Mouse (Mus musculus) lung, embryonic 16.5 days (tissue): ENCODE results near the gene Sh3pxd2a. TPM values are rescaled to one million over a fixed set of nuclear protein-coding genes. Genes with fewer than 3 reads are reported as not detected.

Experiments
- ATAC-seq: fragments of 200-750 bp; cut with Nextera tagmentation; 2 replicates; pipeline ENCODE4 v1.8.0; 2017; ENCODE audit warnings: low read depth, mild to moderate bottlenecking, moderate library complexity
- H3K27ac ChIP-seq: fragments of 300-500 bp; sonication (generic); 2 replicates; pipeline ENCODE4 v1.5.1; 2014; ENCODE audit warnings: mild to moderate bottlenecking, control low read depth, low read length
- H3K27me3 ChIP-seq: fragments of 300-500 bp; sonication (generic); 2 replicates; pipeline ENCODE4 v1.6.1; 2014; ENCODE audit warnings: low read depth, low read length, mixed read lengths; ENCODE audit not compliant: control insufficient read depth, insufficient read depth
- H3K36me3 ChIP-seq: fragments of 300-500 bp; sonication (generic); 2 replicates; pipeline ENCODE4 v1.6.1; 2014; ENCODE audit warnings: low read length; ENCODE audit not compliant: control insufficient read depth, insufficient read depth
- H3K4me1 ChIP-seq: fragments of 300-500 bp; sonication (generic); replicated peaks from 2 replicates; pipeline ENCODE4 v1.6.1; 2014; ENCODE audit warnings: low read length, mixed read lengths; ENCODE audit not compliant: control insufficient read depth, insufficient read depth
- H3K4me2 ChIP-seq: fragments of 300-500 bp; sonication (generic); 2 replicates; pipeline ENCODE4 v1.6.1; 2014; ENCODE audit warnings: low read depth, low read length, control low read depth
- H3K4me3 ChIP-seq: fragments of 300-500 bp; sonication (generic); 2 replicates; pipeline ENCODE4 v1.5.1; 2014; ENCODE audit warnings: mild to moderate bottlenecking, low read length, control low read depth
- H3K9ac ChIP-seq: fragments of 300-500 bp; sonication (generic); 2 replicates; pipeline ENCODE4 v1.6.1; 2014; ENCODE audit warnings: low read length, control low read depth
- H3K9me3 ChIP-seq: fragments of 300-500 bp; sonication (generic); 2 replicates; pipeline ENCODE4 v1.6.1; 2016; ENCODE audit warnings: low read length; ENCODE audit not compliant: control insufficient read depth
- WGBS: fragments of 180-500 bp; shearing (Covaris S2); extraction: QIAGEN DNeasy Blood & Tissue Kit; methylation state at CpG from one replicate; pipeline ENCODE4 v1.1.7; 2014; 5-methylcytosine and 5-hydroxymethylcytosine counted together
- microRNA-seq: library from miRNA; unstranded; fragments of <30 nt; microRNA quantifications from one replicate; pipeline ENCODE4, GENCODE M21; 2016
- polyA plus RNA-seq: library from polyadenylated mRNA; unstranded; fragments of >200 nt; fragmentation: Nextera tagmentation; extraction: Ambion mirVana; gene quantifications from 2 replicates; pipeline ENCODE4 v1.2.1, GENCODE M21; 2015

Sh3pxd2a gene
- polyA plus RNA-seq, 1 experiment from 2014 or later, result 6.1 TPM

- Histone ChIP-seq H3K4me2 (no peak overlapping the region), H3K36me3 (no peaks in the 10 kb centered on the region), H3K4me1 (no peaks in the 10 kb centered on the region), H3K9ac (no peak overlapping the region), H3K27ac (no peak overlapping the region), H3K4me3 (no peak overlapping the region), H3K9me3 (no peaks in the 10 kb centered on the region), H3K27me3 (no peaks in the 10 kb centered on the region)
- 83% methylated on average over 7 of the region's 7 CpGs for WGBS
- no peak for ATAC-seq
These were observed 251.8 kb downstream of the Sh3pxd2a start for GRCm38 (mm10) chr19:47212401-47212800.

- H3K4me1 ChIP-seq, result no peaks in the 10 kb centered on the region
- 75% methylated on average over 10 of the region's 10 CpGs for WGBS
These were observed 252.4 kb downstream of the Sh3pxd2a start for GRCm38 (mm10) chr19:47211609-47212312.

DNA sequence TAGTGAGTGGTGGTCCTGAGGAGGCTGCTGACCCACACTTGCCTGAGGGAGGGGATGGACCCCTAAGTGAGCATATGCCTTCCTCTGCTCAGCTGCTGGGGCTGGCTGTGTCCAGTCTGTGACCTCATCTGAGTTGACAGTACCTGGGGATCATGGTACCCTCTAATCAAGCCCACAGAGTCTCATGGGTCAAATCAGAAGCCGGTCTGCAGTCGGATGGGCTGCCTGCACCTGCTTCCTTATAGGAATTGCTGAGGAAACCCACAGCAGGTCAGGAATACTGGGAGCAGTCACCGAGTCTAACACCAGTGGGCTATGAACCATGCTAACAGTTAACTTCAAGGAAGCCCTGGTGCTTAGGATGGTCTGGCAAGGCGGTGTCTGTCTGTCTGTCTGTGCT is 253.8 kb downstream of the Sh3pxd2a start:
- Histone ChIP-seq H3K4me2 (no peak overlapping the region), H3K4me3 (no peak overlapping the region), H3K9ac (no peak overlapping the region), H3K27me3 (no peaks in the 10 kb centered on the region), H3K9me3 (no peaks in the 10 kb centered on the region), H3K27ac (no peak overlapping the region), H3K36me3 (no peaks in the 10 kb centered on the region), H3K4me1 (no peaks in the 10 kb centered on the region)
- 87% methylated on average over 4 of the region's 4 CpGs for WGBS
- no peak for ATAC-seq

More at GRCm38 (mm10) chr19:47211609-47212312, 252.4 kb downstream of the Sh3pxd2a start:
- ATAC-seq, result no peak
- no peak overlapping the region for H3K4me2 ChIP-seq
- H3K9ac ChIP-seq, result no peak overlapping the region
- H3K9me3 ChIP-seq, result no peaks in the 10 kb centered on the region
- no peaks in the 10 kb centered on the region for H3K36me3 ChIP-seq
- H3K27me3 ChIP-seq, result no peaks in the 10 kb centered on the region
- no peak overlapping the region for H3K4me3 ChIP-seq
- no peak overlapping the region for H3K27ac ChIP-seq

Small RNAs within 50 kb of the gene (microRNA-seq; reads per million reads assigned to microRNA genes)
- not detected for gene Mir6995

Other genes with a start within 250 kb of the Sh3pxd2a start
- 55.5 and 59.7 TPM in 2 replicates for gene Stn1, start 73.1 kb upstream of the Sh3pxd2a start, polyA plus RNA-seq
- gene Slk, start 115.3 kb upstream of the Sh3pxd2a start, polyA plus RNA-seq, result 11.8 and 12.3 TPM in 2 replicates
- 2.2 and 3.3 TPM in 2 replicates for gene Col17a1, start 227.7 kb upstream of the Sh3pxd2a start, polyA plus RNA-seq